Mouse (Mus musculus) embryo, embryonic 10 days (tissue): ENCODE data around the gene Nuak1.
"Not testable (repeated sequence)": the region's sequence is repeated elsewhere in the genome, so short reads cannot be mapped to it uniquely, and the experiment has no call there.

Source experiments
- DNase-seq: peaks from one replicate; pipeline ENCODE4 v3.0.0-alpha.2; 2015; ENCODE audit warnings: low spot score

Gene Nuak1

GRCm38 (mm10) chr10:84440541-84441433, at the start of gene Nuak1:
Nuak1 (minus strand) TSS chr10:84440597.
- DNase-seq, result peak; percentile 92

- no peak for DNase-seq
Measured at GRCm38 (mm10) chr10:84490115-84490514, 49.7 kb upstream of the Nuak1 start.

- peak; percentile 58 for DNase-seq
Measured at GRCm38 (mm10) chr10:84488315-84488714, 47.9 kb upstream of the Nuak1 start.

GRCm38 (mm10) chr10:84484661-84485060, 44.3 kb upstream of the Nuak1 start:
- DNase-seq, result no peak

- no peak for DNase-seq
Measured at GRCm38 (mm10) chr10:84483553-84483952, 43.2 kb upstream of the Nuak1 start.

GRCm38 (mm10) chr10:84483069-84483468, 42.7 kb upstream of the Nuak1 start:
- no peak for DNase-seq

- DNase-seq, result not testable (repeated sequence)
Measured at GRCm38 (mm10) chr10:84482418-84482817, 42.0 kb upstream of the Nuak1 start.

GRCm38 (mm10) chr10:84481327-84481671, 40.9 kb upstream of the Nuak1 start:
- no peak for DNase-seq

GRCm38 (mm10) chr10:84480667-84481326, 40.4 kb upstream of the Nuak1 start:
- DNase-seq, result no peak

GRCm38 (mm10) chr10:84480146-84480545, 39.7 kb upstream of the Nuak1 start:
- no peak for DNase-seq

GRCm38 (mm10) chr10:84477613-84478076, 37.2 kb upstream of the Nuak1 start:
- DNase-seq, result peak; percentile 99

GRCm38 (mm10) chr10:84477045-84477612, 36.7 kb upstream of the Nuak1 start:
- no peak for DNase-seq

- DNase-seq, result peak; percentile 65
Measured at GRCm38 (mm10) chr10:84467555-84468164, 27.3 kb upstream of the Nuak1 start.

GRCm38 (mm10) chr10:84465511-84465910, 25.1 kb upstream of the Nuak1 start:
- no peak for DNase-seq

GRCm38 (mm10) chr10:84460420-84461101, 20.2 kb upstream of the Nuak1 start:
- no peak for DNase-seq

- no peak for DNase-seq
Measured at GRCm38 (mm10) chr10:84458094-84458493, 17.7 kb upstream of the Nuak1 start.

- DNase-seq, result no peak
Measured at GRCm38 (mm10) chr10:84457539-84457938, 17.1 kb upstream of the Nuak1 start.

- DNase-seq, result no peak
Measured at GRCm38 (mm10) chr10:84456632-84457320, 16.4 kb upstream of the Nuak1 start.

GRCm38 (mm10) chr10:84451883-84452282, 11.5 kb upstream of the Nuak1 start:
- no peak for DNase-seq

- DNase-seq, result peak; percentile 94
Measured at GRCm38 (mm10) chr10:84450654-84451053, 10.3 kb upstream of the Nuak1 start.

- DNase-seq, result no peak
Measured at GRCm38 (mm10) chr10:84449733-84450132, 9.3 kb upstream of the Nuak1 start.
